Mouse (Mus musculus) stomach, postnatal 0 days (tissue): ENCODE measurements at regions not wholly inside any gene's neighbourhood (a gene's known extent, or its start where the extent isn't known, plus 50 kb on each side); places are given as distances from the start of the nearest gene placed in this dataset.
A peak's percentile ranks its signal among the peaks of the same experiment; 100 is the strongest.
"Not testable (repeated sequence)": the region's sequence is repeated elsewhere in the genome, so short reads cannot be mapped to it uniquely, and the experiment has no call there.

Experiments
- ATAC-seq: fragments of 200-750 bp; cut with Nextera tagmentation; 2 replicates; pipeline ENCODE4 v1.8.0; 2017; ENCODE audit not compliant: low FRiP score, low TSS enrichment
- DNase-seq: peaks from one replicate; pipeline ENCODE4 v3.0.0-alpha.2; 2016; ENCODE audit warnings: low spot score
- H3K27ac ChIP-seq: fragments of 300-500 bp; sonication (generic); replicated peaks from 2 replicates; pipeline ENCODE4 v1.5.1; 2014; ENCODE audit warnings: mild to moderate bottlenecking, control low read depth
- H3K27me3 ChIP-seq: fragments of 300-500 bp; sonication (generic); 2 replicates; pipeline ENCODE4 v1.6.1; 2014; ENCODE audit warnings: low read length; ENCODE audit not compliant: control insufficient read depth, insufficient read depth
- H3K36me3 ChIP-seq: fragments of 300-500 bp; sonication (generic); 2 replicates; pipeline ENCODE4 v1.6.1; 2014; ENCODE audit warnings: low read length, mixed read lengths; ENCODE audit not compliant: control insufficient read depth, insufficient read depth
- H3K4me1 ChIP-seq: fragments of 300-500 bp; sonication (generic); replicated peaks from 2 replicates; pipeline ENCODE4 v1.6.1; 2014; ENCODE audit warnings: antibody characterized with exemption; ENCODE audit not compliant: control insufficient read depth, insufficient read depth
- H3K4me2 ChIP-seq: fragments of 300-500 bp; sonication (generic); replicated peaks from 2 replicates; pipeline ENCODE4 v1.6.1; 2014; ENCODE audit warnings: low read depth, mild to moderate bottlenecking, control low read depth, moderate library complexity
- H3K4me3 ChIP-seq: fragments of 300-500 bp; sonication (generic); 2 replicates; pipeline ENCODE4 v1.5.1; 2014; ENCODE audit warnings: low read depth, low read length, control low read depth
- H3K9ac ChIP-seq: fragments of 300-500 bp; sonication (generic); 2 replicates; pipeline ENCODE4 v1.6.1; 2014; ENCODE audit warnings: mild to moderate bottlenecking, low read length, control low read depth, mixed read lengths
- H3K9me3 ChIP-seq: fragments of 300-500 bp; sonication (generic); 2 replicates; pipeline ENCODE4 v1.6.1; 2016; ENCODE audit warnings: low read length; ENCODE audit not compliant: control insufficient read depth
- CTCF ChIP-seq: IDR thresholded peaks from 2 replicates; pipeline ENCODE4 v1.5.1; 2016; ENCODE audit warnings: antibody characterized with exemption, low read depth, mild to moderate bottlenecking, moderate library complexity
- EP300 ChIP-seq: optimal IDR thresholded peaks from 2 replicates; pipeline ENCODE3; 2016; ENCODE audit warnings: antibody characterized with exemption
- WGBS: fragments of 180-500 bp; shearing (Covaris S2); extraction: QIAGEN DNeasy Blood & Tissue Kit; methylation state at CpG from one replicate; pipeline ENCODE4 v1.1.7; 2014; 5-methylcytosine and 5-hydroxymethylcytosine counted together

DNA sequence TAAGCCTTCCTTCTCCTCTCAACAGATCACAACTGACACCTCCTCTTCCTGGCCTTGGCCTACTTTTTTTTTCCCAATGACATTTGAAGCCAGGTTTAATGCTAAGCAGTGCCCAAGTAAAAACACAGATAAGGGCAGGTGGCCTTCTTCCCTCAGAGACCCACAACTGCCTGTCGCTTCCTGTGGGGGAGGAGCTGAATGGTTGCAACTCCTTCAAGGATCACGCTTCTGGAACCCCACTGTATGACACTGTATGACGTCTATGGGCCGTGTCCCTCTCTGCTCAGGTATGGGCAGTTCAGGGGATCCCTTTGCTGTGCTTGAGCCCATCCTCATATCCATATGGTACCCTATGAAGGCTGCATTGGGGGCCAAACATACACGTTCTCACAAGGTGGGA lies 103.9 kb upstream of the Fhl2 start:
- no peaks in the 10 kb centered on the region for H3K4me1 ChIP-seq
- H3K9me3 ChIP-seq: no peaks in the 10 kb centered on the region
- no peak for DNase-seq
- H3K4me3 ChIP-seq: no peak overlapping the region
- H3K27me3 ChIP-seq: no peaks in the 10 kb centered on the region
- no peak overlapping the region for H3K4me2 ChIP-seq
- no peak for ATAC-seq
- WGBS: 91% methylated on average over 5 of the region's 5 CpGs
- H3K27ac ChIP-seq: no peak overlapping the region
- TF ChIP-seq EP300 (no peak), CTCF (no peak)
- H3K9ac ChIP-seq: no peak overlapping the region
- H3K36me3 ChIP-seq: no peaks in the 10 kb centered on the region

- WGBS: 59% methylated on average over 7 of the region's 7 CpGs
- no peaks in the 10 kb centered on the region for H3K36me3 ChIP-seq
- no peak overlapping the region for H3K4me3 ChIP-seq
- H3K9me3 ChIP-seq: no peaks in the 10 kb centered on the region
- H3K27me3 ChIP-seq: no peaks in the 10 kb centered on the region
- TF ChIP-seq CTCF (no peak), EP300 (no peak)
- H3K4me2 ChIP-seq: no peak overlapping the region
- H3K4me1 ChIP-seq: no peaks in the 10 kb centered on the region
- ATAC-seq: no peak
- DNase-seq: no peak
- no peak overlapping the region for H3K9ac ChIP-seq
- no peak overlapping the region for H3K27ac ChIP-seq
These were observed 105.2 kb upstream of the Fhl2 start for GRCm38 (mm10) chr1:43301866-43302571.

GRCm38 (mm10) chr1:43302657-43303056 lies 105.9 kb upstream of the Fhl2 start:
- H3K9me3 ChIP-seq: no peaks in the 10 kb centered on the region
- no peak overlapping the region for H3K9ac ChIP-seq
- no peak for DNase-seq
- no peaks in the 10 kb centered on the region for H3K27me3 ChIP-seq
- no peak overlapping the region for H3K27ac ChIP-seq
- 56% methylated on average over 7 of the region's 7 CpGs for WGBS
- H3K4me3 ChIP-seq: no peak overlapping the region
- no peak for ATAC-seq
- TF ChIP-seq EP300: no peak
- TF ChIP-seq CTCF: no peak
- no peaks in the 10 kb centered on the region for H3K4me1 ChIP-seq
- H3K4me2 ChIP-seq: no peak overlapping the region
- no peaks in the 10 kb centered on the region for H3K36me3 ChIP-seq

DNA sequence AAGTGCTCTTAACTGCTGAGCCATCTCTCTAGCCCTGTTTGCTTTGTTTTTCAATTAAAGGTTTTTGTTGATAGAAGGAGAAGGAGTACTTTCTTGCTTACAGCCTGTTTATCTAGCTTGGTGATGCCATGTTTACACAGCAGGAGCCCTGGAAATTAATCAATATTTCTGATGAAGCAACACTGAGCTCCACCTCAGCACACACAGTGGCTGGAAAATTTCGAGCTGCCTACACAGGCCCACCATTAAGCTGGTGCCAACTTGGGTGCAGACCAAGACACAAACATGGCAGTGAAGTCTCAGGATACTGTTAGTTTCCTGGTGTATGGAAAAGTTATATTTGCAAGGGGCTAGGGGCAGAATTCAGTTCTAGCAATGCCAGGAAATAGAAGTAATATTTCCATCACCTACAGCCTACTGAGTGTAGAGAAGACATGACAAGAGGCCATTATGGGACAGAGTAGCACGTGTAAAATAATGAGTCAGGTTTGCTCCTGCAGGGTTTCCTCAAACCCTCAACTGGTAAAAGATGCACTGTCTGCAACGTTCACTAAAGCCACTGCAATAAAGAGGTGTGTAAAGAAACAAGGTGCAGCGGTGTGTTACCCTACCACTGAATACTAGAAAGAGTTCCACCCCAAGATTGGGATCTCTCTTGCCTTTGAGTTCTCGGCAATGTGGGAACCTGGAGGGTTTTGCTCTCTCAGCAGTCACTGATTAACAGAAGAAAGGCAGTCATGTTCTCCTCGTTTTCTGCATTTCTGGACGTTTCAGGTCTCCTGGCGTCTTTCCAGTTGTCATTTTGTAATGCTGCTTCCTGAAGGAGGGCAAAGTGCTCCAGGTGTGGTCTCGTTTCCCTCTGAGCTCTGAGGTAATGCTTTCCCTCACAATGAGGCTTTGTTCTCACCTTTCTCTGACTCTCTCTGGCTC lies 108.8 kb upstream of the Fhl2 start:
- peak overlapping the region; percentile 85 for H3K27ac ChIP-seq
- H3K4me3 ChIP-seq: no peak overlapping the region
- H3K36me3 ChIP-seq: no peaks in the 10 kb centered on the region
- no peaks in the 10 kb centered on the region for H3K27me3 ChIP-seq
- TF ChIP-seq EP300: no peak
- TF ChIP-seq CTCF: no peak
- DNase-seq (peak; percentile 70), ATAC-seq (peak; percentile 88)
- no peaks in the 10 kb centered on the region for H3K4me1 ChIP-seq
- H3K9ac ChIP-seq: no peak overlapping the region
- 37% methylated on average over 9 of the region's 9 CpGs for WGBS
- H3K4me2 ChIP-seq: no peak overlapping the region
- H3K9me3 ChIP-seq: no peaks in the 10 kb centered on the region

DNA sequence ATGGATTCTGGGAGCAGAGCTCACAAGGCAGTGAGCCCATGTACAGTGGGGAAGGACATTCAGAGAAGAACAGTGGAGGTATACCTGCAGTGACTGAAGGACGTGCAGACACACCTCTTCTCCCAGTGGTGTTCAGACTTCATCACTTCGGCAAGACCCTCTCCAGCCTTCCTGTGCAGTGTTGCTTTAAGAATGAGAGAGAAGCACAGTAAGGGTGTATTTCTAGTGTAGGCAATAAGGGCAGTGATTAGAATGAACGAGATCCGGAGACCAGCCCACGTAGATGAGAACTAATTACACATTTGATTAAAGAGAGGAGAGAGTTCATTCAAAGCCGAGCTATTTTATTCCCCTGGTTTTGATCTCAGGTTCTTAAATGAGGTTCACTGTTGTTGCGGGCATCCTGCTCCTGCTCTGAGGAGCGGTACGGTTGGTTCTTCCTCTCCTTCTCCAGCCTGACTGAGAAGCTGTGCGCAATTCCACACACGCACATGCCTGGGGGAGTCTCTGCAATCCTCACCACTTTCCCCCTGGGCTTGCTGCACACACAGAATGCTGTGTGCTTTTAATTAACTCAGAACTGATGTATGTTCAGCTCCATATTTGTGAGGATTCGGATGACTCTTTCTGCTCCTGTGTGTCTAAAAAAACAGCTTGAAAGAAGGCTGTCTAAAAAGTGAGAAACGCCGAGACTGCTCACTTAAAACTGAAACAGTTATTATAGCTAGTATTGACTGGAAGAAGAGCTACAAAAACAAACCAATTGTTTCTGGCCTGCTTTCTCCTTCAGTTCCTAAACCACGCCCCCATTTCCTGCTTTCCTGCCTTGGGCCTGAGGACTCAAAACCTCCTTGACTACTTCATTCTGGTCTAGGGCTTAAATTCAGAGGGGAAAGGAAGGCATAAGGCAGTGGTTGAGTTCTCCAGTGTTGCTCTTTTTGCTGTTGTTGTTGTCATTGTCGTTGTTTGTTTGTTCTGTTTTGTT lies 114.2 kb upstream of the Fhl2 start:
- no peak for TF ChIP-seq CTCF
- no peak for TF ChIP-seq EP300
- H3K9me3 ChIP-seq: no peaks in the 10 kb centered on the region
- no peak overlapping the region for H3K4me2 ChIP-seq
- H3K27ac ChIP-seq: no peak overlapping the region; the same call in 1 of the 2 replicates
- no peak overlapping the region for H3K4me3 ChIP-seq
- no peaks in the 10 kb centered on the region for H3K27me3 ChIP-seq
- WGBS: 66% methylated on average over 16 of the region's 16 CpGs
- DNase-seq (no peak), ATAC-seq (no peak)
- no peak overlapping the region for H3K9ac ChIP-seq
- no peaks in the 10 kb centered on the region for H3K4me1 ChIP-seq
- H3K36me3 ChIP-seq: no peaks in the 10 kb centered on the region

DNA sequence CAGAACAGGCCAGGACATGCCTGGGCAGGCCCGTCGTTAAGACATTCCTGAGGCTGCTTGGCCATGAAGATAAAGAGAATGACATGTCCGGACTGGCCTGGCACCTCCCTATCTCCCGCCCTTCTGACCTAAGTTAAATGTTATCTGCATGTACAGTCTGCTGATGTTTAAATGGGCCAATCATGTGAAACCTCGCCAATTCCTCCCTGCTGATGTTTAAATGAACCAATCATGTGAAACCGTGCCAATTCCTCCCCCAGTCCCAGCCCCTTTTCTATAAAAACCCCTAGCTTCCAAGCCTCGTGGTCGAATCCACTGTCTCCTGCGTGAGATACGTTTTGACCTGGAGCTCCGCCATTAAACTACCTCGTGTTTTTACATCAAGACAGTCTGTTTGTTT lies 119.5 kb upstream of the Fhl2 start:
- not testable (repeated sequence) for H3K4me1 ChIP-seq, H3K27ac ChIP-seq, ATAC-seq, H3K9me3 ChIP-seq, H3K36me3 ChIP-seq, H3K4me3 ChIP-seq, H3K9ac ChIP-seq, H3K27me3 ChIP-seq, DNase-seq, H3K4me2 ChIP-seq
- WGBS: 83% methylated on average over 12 of the region's 12 CpGs
